Mouse (Mus musculus) heart, postnatal 4 days (tissue): ENCODE measurements around the gene Npy5r. TPM values are rescaled to one million over a fixed set of nuclear protein-coding genes. Genes with fewer than 3 reads are reported as not detected.
A peak's percentile ranks its signal among the peaks of the same experiment; 100 is the strongest.

Source experiments
- DNase-seq: peaks from one replicate; pipeline ENCODE4 v3.0.0; 2021
- total RNA-seq, 2 experiments: library from RNA; stranded (reverse); gene quantifications; 2 replicates each; pipeline ENCODE4 v1.2.3; 2021

Npy5r gene
- total RNA-seq: not detected

DNA sequence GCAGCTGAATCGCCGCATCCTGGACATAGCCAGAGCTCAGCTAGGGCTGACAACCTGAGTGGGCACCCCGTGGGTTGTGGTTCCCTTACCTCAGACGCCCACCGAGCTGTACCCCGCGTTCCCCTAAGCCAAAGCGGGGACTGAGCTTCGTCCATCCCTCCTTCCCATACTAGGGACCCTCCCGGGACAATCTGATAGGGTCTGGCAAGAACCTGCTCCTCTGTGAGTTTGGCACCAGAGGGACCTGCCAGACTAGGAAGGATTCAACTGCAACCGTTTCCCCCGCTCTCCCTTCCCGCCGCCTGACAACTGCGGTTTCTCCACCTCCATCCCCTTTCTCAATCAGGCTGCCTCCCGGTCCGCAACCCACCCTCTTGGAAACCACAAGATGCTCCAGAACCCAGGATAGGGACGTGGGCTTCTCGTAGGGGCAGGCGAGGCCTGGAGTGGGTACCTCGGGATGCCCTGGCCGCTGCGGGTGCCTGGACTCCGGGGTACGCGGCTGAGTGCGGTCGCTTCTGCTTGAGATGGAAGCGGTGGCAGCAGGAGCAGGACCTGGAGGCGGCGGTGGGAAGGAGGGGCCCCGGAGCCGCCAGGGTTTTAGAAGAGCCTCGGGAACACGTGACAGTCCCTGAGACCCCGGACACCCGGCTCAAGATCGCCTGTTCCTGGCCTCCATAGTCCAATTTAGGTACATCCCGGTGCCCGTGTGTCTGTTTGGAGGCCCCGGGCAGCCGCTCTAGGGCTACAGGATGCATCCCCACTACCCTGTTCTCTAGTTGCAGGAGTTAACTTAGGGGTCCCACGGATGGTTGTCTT lies at the start of gene Npy5r:
TSS of gene Npy5r (minus strand) at position 618 of the 819 bp plus-strand sequence.
- DNase-seq: no peak

- no peak for DNase-seq
These were observed 44.0 kb upstream of the Npy5r start for GRCm38 (mm10) chr8:66731957-66732356.

GRCm38 (mm10) chr8:66729446-66729845 lies 41.5 kb upstream of the Npy5r start:
- no peak for DNase-seq

DNA sequence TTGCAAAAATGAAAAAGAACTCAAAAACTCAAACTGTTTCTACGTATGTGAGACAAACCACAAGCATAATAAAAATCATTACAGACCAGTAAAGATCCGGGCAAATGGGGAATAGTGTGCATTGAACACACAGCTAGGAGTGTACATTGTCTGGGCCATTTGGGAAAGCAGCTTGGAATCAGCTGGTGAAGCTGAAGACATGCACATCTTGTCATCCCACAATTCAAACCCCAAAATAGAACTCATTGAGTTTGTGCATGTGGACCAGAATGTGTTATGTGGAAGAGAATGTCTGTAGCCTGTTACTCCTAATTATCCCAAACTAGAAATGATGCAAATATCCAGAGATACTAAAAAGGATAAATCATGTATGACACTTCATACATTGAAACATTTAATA lies 34.9 kb upstream of the Npy5r start:
- no peak for DNase-seq

DNA sequence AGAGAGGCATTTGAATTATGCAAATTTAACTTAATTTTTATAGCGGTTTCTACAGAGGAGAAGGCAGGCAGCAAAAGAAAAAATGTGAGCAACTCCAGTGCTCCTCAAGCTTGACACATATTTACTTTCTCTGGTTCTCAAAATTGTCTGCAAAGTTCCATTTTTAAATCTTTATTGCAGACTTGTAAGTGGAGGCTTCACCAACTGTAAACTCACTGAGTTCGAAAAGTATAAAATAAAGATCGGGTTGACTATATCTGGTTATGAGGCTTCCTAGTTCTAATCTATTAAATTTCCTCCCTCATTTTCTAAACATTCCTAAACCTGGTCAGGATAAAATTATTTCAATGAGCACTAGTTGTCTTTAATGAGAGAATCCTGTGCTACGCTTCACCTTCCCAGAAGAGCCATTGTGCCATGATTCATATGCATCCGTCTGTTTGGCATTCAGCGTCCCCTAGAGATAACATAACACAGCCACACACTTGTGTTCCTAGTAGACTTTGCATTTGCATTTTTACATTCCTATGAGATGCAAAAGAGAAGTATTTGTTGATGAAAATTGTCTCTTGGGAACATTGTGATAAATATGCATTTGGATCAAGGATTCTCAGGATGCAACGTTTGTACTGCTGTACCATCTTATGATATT lies 26.5 kb upstream of the Npy5r start:
- DNase-seq: no peak

- DNase-seq: no peak
These were observed 10.9 kb upstream of the Npy5r start for GRCm38 (mm10) chr8:66698782-66699181.

DNA sequence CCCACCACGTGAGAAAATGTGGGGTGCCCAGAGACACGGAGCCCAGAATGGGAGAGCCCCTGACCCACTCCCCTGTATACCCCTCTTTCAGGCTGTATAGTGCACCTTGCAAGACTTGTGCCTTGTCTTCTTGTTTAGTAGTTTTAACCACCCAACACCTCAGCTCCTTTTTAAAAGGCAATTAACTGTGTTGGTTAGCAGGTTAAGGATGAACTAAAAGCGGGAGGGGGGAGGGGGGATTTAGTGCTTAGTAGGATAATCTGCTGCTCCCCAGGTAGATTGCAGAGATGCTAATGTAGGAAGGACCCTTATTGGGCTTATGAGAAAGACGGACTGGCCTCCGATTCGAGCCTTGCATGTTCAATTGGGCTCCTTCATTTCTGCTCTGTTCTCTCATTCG lies 10.1 kb upstream of the Npy5r start:
- DNase-seq: no peak

- peak; percentile 64 for DNase-seq
These were observed 9.3 kb upstream of the Npy5r start, which contains the start of gene Npy1r for GRCm38 (mm10) chr8:66696970-66697843. Gene Npy1r, plus strand, starts transcription at chr8:66697192.

GRCm38 (mm10) chr8:66690402-66690801 lies 2.5 kb upstream of the Npy5r start:
- DNase-seq: no peak

GRCm38 (mm10) chr8:66688799-66689198 lies 871 bp upstream of the Npy5r start:
- DNase-seq: no peak

- no peak for DNase-seq
These were observed 467 bp upstream of the Npy5r start for GRCm38 (mm10) chr8:66688395-66688794.

DNA sequence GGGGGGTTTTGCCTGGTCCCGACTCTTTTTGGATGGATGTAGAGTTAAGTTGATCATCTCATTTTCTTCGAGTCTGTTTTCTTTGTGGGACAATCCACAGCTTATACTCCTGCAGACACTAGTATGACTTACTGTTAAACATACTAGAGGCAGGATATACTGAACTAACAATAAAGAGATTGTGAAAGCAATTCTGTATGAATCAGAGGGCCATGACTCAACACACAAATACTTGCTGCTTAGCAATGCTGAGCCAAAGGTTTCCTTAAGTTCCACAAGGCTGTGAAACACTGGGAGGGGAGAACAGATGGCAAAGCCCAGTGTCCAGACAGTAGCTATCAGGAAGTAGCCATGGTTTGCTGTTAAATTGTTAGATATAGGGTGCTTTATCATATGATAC lies 6.7 kb downstream of the Npy5r start:
- DNase-seq: no peak

- no peak for DNase-seq
These were observed 57.2 kb downstream of the Npy5r start for GRCm38 (mm10) chr8:66630721-66631120.

Other genes with a start within 250 kb of the Npy5r start
- gene Tma16, start 201.6 kb downstream of the Npy5r start, total RNA-seq: 1 to 10 TPM; 6.0 to 7.0 TPM
- under 1 TPM in 1 of 2 experiments, not detected in 1; 0.14 TPM for gene Tktl2, start 176.4 kb downstream of the Npy5r start, total RNA-seq
- 1 to 10 TPM; 1.3 to 1.6 TPM for gene Npy1r, start 9.1 kb upstream of the Npy5r start, total RNA-seq
- 10 to 100 TPM in 1 of 2 experiments, 1 to 10 TPM in 1; 9.7 to 10.4 TPM for gene Naf1, start 172.1 kb upstream of the Npy5r start, total RNA-seq